Mouse (Mus musculus): ENCODE results near the gene Nmt2.

The Nmt2 gene

DNA sequence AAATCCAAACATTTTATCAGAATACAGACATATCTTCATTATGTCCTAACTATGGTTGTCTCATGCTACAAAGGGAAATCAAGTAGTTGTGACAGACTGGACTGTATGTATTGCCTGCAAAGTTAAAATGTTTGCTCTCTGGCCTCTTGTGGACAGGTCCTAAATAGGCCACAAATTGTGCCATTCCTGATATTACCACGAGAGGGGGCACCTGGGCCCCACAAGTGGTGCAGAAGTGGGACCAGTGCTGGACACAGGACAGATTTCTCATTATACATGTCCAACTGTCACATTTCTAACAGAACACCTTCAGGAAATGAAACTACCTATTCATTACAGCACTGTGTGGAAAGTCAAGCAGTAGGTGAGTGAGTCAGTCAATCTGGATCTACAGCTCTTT is 43.3 kb downstream of the Nmt2 start:
- DNase-seq = peak; percentile 18

DNA sequence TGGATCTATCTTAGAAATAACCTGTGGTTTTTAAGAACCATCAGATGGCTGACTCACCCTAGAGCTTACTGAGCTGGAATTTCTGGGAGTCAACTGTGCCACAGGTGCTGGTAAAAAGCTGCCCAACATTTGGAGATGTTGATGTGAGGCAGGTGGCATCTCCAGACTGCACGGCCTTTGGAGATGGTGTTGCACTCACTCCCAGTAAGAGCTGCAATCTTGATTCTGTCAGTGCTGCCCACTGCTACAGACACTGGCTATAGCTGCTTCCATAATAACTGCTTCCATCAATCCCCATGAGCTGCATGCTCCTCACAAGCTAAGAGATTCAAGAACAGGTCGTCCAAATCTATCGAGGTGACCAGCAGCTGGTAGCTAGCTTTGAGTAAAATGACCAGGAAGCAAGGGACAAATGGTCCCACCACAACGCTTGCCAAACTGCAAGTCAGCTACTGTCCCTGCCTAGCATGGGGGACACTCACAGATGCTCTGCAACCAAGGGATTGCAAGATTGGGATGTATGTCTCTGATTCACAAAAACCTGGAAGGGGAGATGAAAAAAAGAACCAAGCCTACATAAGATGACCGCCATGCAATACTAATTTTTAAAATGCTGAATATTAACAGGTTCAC is 47.2 kb downstream of the Nmt2 start:
- no peak for DNase-seq

DNA sequence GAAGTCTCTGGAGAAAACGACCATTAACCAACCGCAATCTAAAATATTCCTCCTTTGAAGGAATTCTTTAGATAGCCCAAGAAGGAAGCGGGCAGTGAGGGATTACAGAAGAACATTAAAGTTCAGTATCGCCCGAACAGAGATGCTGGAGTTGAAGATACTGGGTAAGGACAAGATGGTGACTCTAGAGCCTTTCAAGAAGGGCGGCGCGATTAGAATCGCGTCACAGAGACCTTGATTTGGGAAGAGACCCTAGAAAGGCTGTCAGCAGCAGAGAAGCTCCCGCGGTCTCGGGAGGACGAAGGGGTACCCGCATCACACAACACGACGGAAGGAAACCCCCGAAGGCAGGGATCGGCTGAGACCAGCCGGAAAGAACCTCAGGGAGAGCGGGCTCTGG is 48.0 kb downstream of the Nmt2 start:
- no peak for DNase-seq

DNA sequence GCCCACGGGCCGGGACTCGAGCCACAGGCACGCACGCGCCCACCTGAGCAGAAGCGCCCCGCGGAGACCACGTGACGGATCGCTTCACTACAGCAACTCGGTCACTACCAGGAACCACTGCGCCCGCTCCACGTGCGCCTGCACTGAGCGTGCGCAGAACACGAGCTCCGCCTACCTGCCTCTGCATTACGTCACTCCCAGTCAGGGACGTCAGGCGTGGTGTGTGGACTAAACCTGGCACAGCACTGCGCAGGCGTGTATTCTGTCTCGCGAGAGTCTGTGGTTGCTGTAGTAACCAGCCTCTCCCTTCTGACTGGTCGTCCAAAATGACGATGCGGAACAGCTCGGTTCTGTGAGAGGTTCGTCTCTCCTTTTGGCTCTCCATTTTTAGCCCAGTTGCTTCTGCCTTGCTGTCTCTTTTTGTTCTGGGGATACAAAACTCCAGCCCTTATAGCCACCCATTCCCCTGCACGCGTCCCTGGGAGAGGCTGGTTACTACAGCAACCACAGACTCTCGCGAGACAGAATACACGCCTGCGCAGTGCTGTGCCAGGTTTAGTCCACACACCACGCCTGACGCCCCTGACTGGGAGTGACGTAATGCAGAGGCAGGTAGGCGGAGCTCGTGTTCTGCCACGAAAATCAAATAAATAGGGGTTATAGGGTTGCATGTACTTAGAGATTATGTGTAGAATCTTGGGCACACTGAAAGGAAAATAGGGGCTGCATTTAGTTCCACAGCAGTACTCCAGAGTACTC is 48.7 kb downstream of the Nmt2 start, which contains the start of gene Rpp38:
Gene Rpp38, minus strand, starts transcription at position 160 of the 759 bp plus-strand sequence.
- DNase-seq = peak; percentile 95

DNA sequence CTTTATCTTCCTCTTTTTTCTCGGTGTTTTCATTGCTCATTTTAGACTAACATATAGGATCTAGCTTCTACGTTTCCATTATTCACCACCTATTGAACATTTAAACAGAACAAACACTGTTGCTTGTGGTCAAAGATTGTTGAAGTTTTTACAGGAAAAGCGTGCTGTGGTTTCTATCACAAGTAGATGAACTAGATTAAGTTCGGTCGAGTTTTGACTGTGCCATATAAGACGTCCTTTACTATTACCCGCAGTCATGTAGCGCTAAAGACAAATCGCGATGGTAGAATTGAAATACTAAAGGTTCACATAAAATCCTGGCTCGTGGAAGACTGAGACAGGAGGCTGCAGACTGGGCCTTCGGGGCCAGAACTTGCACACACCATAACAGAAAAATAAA is 49.7 kb downstream of the Nmt2 start:
- DNase-seq = no peak

DNA sequence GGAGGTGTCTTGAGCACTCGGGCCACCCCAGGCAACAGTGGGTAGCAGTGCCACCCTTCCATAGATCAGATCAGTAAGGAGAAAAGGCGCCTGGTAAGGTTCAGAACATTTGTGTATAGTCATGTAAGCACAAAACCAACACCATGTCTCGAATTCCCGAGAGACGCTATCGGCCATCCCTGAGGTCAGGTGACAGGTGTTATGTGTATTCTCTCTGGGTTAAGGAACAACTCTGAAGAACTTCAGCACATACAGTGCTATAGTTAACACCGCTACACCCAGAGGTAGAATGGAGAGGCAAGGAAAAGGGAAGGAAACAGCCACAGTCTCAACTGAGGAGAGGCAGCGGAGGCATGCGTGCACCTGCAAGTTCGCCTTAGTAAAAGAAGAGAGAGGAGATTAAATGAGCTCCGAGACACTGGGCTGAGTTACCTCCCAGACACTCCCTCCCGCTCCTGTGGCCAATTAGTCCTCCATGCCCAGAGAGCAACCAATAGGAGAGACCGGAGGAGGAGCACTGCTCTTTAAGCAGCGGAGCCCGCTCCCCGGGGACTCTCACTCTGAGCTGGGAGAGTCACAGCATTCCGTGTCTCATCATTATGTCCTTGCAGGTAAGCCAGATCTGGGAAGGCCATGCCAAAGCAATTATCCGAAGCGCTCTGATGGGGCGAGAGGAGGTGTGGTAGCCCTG is 51.7 kb downstream of the Nmt2 start, which contains the start of gene Acbd7:
Gene Acbd7, plus strand, starts transcription at position 558 of the 691 bp plus-strand sequence.
- DNase-seq = peak; percentile 70

DNA sequence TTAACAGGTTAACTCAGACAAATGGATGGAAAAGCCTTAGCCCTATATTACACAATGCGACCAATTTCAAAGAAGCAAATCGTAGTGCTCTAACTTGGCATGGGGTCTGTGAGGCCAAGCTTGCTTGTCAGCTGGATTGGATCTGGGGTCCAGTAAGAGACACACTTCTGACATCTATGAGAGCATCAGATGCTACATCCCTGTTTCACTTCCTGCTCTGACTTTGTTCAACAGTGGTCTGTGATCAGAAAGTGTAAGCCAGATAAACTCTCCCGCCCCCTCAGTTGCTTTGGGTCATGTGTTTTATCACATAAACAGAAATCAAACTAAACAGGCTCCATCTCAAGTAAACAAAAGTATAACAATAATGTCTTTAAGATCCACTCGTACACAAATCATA is 64.4 kb downstream of the Nmt2 start:
- no peak for DNase-seq

DNA sequence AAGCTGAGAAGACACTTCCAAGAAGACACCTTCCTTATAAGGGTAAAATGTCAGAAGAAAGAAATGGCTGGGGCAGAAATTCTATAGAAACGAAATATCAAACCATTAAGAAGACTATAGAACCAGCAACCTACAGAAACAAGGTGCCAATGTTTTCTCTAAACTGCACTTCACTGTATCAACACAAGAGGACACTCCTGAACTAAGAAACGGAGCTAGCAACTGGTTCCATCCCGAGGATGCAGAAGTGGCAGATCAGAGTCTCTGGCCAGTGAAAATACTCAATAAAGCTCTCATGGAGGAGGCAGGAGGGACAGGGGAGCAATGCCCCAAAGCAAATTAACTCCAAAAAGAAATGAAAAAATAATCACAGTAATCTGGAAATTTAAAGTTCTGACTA is 64.9 kb downstream of the Nmt2 start:
- no peak for DNase-seq

DNA sequence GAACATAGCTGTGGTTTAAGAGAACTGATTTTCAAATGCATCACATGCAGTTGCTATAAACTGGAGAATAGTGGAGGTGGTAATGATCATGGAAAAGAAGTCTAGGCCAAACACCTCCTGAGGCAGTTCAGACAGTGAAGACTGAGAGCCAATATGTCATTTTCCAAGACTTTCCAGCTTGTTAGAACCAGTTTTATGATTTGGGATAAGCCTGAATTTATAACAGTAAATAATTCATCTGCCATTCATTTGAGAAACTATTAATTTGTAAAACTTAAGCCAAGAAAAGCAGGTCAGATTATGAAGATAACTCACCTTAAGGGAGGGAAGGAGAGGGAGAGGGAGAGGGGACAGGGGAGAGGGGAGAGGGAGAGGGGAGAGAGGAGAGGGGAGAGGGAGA is 69.1 kb downstream of the Nmt2 start:
- DNase-seq = no peak

DNA sequence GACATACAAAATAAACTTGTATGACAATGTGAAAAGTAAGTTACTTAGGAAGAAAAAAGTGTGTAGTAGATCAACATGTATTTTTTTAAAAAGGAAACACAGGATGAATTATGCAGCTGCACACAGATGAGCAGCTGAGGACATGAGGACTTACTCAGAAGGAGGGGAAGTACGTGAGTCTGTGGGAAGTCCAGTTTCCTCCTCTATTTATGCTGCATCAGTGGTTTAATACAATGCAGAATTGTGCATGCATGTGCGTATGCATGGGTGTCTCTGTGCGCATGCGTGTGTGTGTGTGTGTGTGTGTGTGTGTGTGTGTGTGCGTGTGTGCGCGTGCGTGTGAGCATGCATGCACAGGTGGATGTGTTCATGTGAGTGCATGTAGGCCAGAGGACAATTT is 71.8 kb downstream of the Nmt2 start:
- DNase-seq = no peak

DNA sequence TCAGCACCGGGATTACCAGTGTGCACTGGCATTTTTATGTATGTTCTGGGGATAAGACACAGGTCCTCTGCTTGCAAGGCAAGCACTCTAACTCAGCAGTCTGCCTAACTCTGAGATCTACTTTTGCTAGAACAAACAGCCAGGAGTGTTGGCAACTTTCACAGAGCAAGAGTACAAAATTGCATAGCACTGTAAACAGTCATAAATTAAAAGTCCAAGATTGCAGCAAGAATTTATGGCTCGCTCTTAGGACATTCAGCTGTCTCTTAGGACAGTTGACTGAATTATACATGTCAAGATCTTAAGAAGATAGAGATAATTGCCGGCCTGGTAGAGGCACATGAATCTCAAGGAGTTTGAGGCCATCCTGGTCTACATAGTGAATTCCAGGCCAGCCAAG is 72.3 kb downstream of the Nmt2 start:
- DNase-seq = no peak

DNA sequence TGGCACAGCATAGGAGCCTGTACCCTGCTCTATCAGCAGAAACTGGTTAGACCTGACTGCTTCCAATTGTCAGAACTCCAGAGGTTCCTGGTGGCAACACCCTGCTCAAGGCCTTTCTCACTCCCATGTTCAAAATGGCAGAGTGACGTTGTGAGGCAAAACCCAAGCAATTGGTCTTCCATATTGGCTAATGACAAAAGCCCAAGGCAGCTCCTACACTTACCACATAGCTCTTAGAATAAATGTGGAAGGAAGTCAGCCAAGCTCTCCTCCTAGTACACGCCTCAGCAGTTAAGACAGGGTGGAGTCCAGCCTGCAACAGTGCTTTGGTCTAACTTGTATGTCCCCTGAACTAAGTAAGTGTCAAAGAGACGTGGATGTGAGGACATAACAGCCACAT is 73.9 kb downstream of the Nmt2 start:
- no peak for DNase-seq

DNA sequence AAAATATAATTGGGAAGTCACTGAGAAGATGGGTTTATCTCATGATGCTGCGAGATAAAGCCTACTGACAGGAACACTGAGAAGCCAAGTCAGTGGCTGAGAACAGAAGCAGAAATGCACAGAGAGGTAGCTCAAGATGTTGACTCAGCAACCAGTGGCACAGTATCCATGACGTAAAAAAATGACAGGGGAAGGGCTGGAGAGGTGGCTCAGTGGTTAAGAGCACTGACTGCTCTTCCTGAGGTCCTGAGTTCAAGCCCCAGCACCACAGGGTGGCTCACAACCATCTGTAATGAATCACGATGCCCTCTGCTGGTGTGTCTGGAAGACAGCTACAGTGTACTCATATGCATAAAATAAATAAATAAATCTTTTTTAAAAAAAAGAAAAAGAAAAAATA is 77.1 kb downstream of the Nmt2 start:
- no peak for DNase-seq

DNA sequence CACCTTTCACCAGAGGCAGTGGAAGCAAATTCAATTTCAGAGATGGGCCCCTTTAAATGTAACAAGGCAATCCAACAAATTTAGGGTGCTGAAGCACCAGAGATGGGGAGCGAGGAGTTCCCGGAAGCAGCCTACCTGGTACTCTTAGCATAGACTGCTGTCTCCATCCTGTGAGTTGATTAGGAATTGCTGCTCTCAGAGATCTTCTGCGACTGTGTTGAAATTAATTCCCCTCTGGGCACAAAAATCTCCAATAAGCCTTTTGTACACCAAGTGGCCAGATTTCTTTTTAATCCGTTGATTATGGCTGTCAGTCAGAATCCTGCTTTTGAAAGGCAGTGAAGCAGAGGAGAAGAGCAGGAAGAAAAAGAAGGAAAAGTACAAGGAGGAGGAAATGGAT is 81.1 kb downstream of the Nmt2 start:
- DNase-seq = no peak

All from thymus, postnatal 4 days (tissue).